Mouse (Mus musculus) heart, embryonic 14.5 days (tissue): ENCODE data around the gene Ttbk2. TPM values are rescaled to one million over a fixed set of nuclear protein-coding genes. Genes with fewer than 3 reads are reported as not detected.

Source experiments
- ATAC-seq: fragments of 200-750 bp; cut with Nextera tagmentation; 2 replicates; pipeline ENCODE4 v1.8.0; 2017; ENCODE audit warnings: low read depth, moderate TSS enrichment; ENCODE audit not compliant: insufficient number of reproducible peaks, insufficient read depth, low FRiP score
- H3K27ac ChIP-seq, 2 experiments: fragments of 200-500 bp in 1 of 2; fragments of 300-500 bp in 1 of 2; sonication (generic) in 1 of 2; replicated peaks in 1 of 2; 2 replicates each; pipeline ENCODE4 v1.5.1; 2012 to 2014; ENCODE audit warnings: low read depth in 2 of 2, low read length in 2 of 2, control low read depth in 1 of 2, mild to moderate bottlenecking in 1 of 2, mixed read lengths in 1 of 2; ENCODE audit not compliant: control insufficient read depth in 1 of 2, insufficient read depth in 1 of 2
- H3K27me3 ChIP-seq: fragments of 300-500 bp; sonication (generic); 2 replicates; pipeline ENCODE4 v1.6.1; 2014; ENCODE audit warnings: mild to moderate bottlenecking, low read length, control low read depth; ENCODE audit not compliant: control insufficient read depth, insufficient read depth
- H3K36me3 ChIP-seq: fragments of 300-500 bp; sonication (generic); 2 replicates; pipeline ENCODE4 v1.6.1; 2014; ENCODE audit warnings: mild to moderate bottlenecking, control low read depth, low read length, mixed read lengths; ENCODE audit not compliant: control insufficient read depth, insufficient read depth
- H3K4me1 ChIP-seq, 2 experiments: fragments of 200-500 bp in 1 of 2; fragments of 300-500 bp in 1 of 2; sonication (generic) in 1 of 2; 2 replicates each; pipeline ENCODE4 v1.6.1; 2012 to 2014; ENCODE audit warnings: low read length in 2 of 2, control low read depth in 1 of 2, mixed read lengths in 1 of 2; ENCODE audit not compliant: control insufficient read depth in 2 of 2, insufficient read depth in 2 of 2
- H3K4me2 ChIP-seq: fragments of 300-500 bp; sonication (generic); 2 replicates; pipeline ENCODE4 v1.6.1; 2014; ENCODE audit warnings: mild to moderate bottlenecking, low read length
- H3K4me3 ChIP-seq, 2 experiments: fragments of 200-500 bp in 1 of 2; fragments of 300-500 bp in 1 of 2; sonication (generic) in 1 of 2; 2 replicates each; pipeline ENCODE4 v1.5.1; 2012 to 2014; ENCODE audit warnings: low read length in 2 of 2, mild to moderate bottlenecking in 2 of 2, control low read depth in 1 of 2, low read depth in 1 of 2, moderate library complexity in 1 of 2; ENCODE audit not compliant: control insufficient read depth in 1 of 2, insufficient read depth in 1 of 2
- H3K9ac ChIP-seq: fragments of 300-500 bp; sonication (generic); 2 replicates; pipeline ENCODE4 v1.6.1; 2014; ENCODE audit warnings: mild to moderate bottlenecking, low read length
- H3K9me3 ChIP-seq: fragments of 300-500 bp; sonication (generic); 2 replicates; pipeline ENCODE4 v1.6.1; 2016; ENCODE audit warnings: low read length, control low read depth; ENCODE audit not compliant: control insufficient read depth
- WGBS: fragments of 180-500 bp; shearing (Covaris S2); extraction: QIAGEN DNeasy Blood & Tissue Kit; methylation state at CpG from one replicate; pipeline ENCODE4 v1.1.7; 2014; 5-methylcytosine and 5-hydroxymethylcytosine counted together
- polyA plus RNA-seq: library from polyadenylated mRNA; unstranded; fragments of >200 nt; fragmentation: Nextera tagmentation; extraction: Ambion mirVana; gene quantifications from 2 replicates; pipeline ENCODE4 v1.2.1, GENCODE M21; 2014

Ttbk2 gene
- polyA plus RNA-seq, 1 experiment from 2014 or later, result 4.4 TPM

DNA sequence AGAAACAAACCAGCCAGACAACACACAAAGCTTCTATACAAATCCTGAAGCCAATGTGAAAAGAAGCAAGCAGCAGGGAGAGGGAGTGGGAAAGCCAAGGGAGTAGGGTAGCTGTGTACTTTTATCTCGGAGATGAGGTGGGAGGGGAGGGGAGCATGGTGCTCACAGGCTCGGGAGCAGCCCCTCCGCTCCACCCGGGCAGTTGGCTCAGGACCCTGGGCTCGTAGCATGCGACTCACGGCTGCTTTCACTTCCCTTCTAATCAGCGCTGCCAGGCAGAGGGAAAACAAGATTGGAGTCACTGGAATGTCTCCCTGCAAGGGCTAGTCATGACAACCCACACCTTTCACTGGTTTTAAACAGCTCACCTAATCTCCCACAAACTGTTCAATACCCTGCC, 127.9 kb downstream of the Ttbk2 start:
- no peaks in the 10 kb centered on the region for H3K9me3 ChIP-seq
- ATAC-seq, result 0 out of 2 replicates have a peak, but pooled peaks have one; percentile 48
- peaks cover 6 to 19% of the 10 kb centered on the region in 2 experiments for H3K4me1 ChIP-seq
- 14% methylated on average over 8 of the region's 8 CpGs for WGBS
- H3K27ac ChIP-seq, result peak overlapping the region; percentile 20 to 37; a peak in 3 of 4 replicates
- no peak overlapping the region for H3K4me3 ChIP-seq
- H3K9ac ChIP-seq, result no peak overlapping the region
- H3K4me2 ChIP-seq, result no peak overlapping the region
- peaks cover 98% of the 10 kb centered on the region for H3K36me3 ChIP-seq
- no peaks in the 10 kb centered on the region for H3K27me3 ChIP-seq

DNA sequence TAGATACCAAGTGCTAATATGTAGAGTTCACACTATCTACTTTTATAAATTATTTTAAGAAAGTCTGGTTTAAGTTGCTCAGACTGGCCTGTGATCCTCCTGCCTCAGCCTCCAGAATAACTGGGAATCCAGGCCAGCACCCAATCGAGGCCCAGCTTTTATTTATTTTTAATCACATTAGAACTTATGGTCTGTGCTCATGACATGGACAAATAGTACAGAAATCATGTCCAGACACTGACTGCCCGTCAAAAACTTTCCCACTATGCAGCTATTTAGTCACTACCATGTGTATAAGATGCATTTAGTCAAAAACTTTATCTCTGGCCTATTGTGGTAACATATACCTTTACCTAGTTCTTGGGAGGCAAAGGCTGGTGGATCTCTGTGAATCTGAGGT, 128.5 kb downstream of the Ttbk2 start:
- no peak overlapping the region for H3K4me3 ChIP-seq
- H3K9ac ChIP-seq, result no peak overlapping the region
- H3K4me1 ChIP-seq, result peaks cover 6 to 19% of the 10 kb centered on the region in 2 experiments
- 84% methylated on average over 2 of the region's 2 CpGs for WGBS
- no peaks in the 10 kb centered on the region for H3K27me3 ChIP-seq
- H3K9me3 ChIP-seq, result no peaks in the 10 kb centered on the region
- no peak for ATAC-seq
- H3K4me2 ChIP-seq, result no peak overlapping the region
- peaks cover 98% of the 10 kb centered on the region for H3K36me3 ChIP-seq
- H3K27ac ChIP-seq, result no peak overlapping the region

DNA sequence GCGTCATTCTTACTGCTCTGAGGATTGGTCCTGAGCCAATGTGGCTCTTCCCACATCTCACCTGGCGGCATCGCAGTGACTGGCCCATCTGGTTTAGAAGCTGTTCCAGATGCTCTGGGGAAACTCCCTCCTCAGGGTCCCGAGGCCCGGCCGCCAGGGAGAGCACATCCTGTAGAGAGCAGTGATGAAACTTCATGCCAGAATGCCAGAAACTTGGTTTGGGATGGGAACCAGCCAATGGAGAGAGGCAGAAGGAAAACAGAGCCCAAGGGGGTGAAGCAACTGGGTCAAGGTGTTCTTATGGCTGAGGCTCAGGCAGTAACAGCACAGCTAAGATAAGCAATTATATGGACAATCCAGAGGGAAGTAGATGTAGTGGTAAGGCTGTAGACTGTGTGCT, 129.6 kb downstream of the Ttbk2 start:
- Histone ChIP-seq H3K9ac (no peak overlapping the region), H3K4me1 (peaks cover 6 to 19% of the 10 kb centered on the region in 2 experiments), H3K4me3 (no peak overlapping the region), H3K4me2 (no peak overlapping the region), H3K27ac (no peak overlapping the region), H3K27me3 (no peaks in the 10 kb centered on the region), H3K36me3 (peaks cover 98% of the 10 kb centered on the region), H3K9me3 (no peaks in the 10 kb centered on the region)
- ATAC-seq, result no peak
- WGBS, result 95% methylated on average over 6 of the region's 6 CpGs

DNA sequence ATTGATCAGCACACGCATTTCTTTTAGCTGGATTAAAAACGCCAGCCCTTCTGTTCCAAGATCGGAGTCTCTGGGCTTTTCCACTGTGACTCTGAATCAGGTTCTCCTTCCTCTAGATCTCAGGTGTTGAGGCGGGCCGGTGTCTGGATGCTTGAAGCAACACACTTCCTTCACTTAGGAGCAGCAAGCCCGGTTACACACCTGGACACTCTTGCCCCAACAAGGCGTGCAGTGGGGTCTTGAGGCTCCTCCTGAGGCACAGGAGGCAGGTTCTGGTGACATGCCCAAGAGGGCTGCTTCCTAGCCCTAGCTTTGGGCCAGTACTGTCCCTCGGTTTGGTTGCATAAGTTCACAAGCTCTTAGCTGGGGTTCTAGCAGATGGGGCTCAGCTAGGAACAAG, 131.9 kb downstream of the Ttbk2 start:
- Histone ChIP-seq H3K9me3 (no peaks in the 10 kb centered on the region), H3K4me1 (peaks cover 0 to 10% of the 10 kb centered on the region in 2 experiments; a peak in 3 of 4 replicates), H3K36me3 (peaks cover 98% of the 10 kb centered on the region), H3K27me3 (no peaks in the 10 kb centered on the region), H3K4me3 (no peak overlapping the region), H3K9ac (no peak overlapping the region), H3K4me2 (no peak overlapping the region), H3K27ac (no peak overlapping the region)
- WGBS, result 94% methylated on average over 8 of the region's 8 CpGs
- ATAC-seq, result no peak

DNA sequence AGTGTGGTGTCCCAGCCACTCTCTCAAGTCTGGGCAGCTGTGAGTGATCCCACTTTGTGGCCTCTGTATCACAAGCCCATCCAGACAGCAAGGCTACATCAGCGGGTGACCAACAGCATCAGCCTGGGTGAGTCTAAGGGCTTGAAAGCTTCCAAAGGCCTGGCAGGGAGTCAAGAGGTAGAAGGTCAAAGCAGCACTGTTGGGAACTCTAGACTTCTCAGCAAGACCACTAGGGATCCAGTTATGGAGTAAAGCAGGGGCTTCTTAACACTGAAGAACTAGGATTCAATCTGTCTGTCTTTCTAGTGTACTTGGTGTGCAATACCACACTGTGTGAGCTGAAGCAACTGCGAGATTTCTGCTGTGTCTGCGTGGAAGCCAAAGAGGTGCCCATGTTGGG, 137.0 kb downstream of the Ttbk2 start:
- no peak overlapping the region for H3K27ac ChIP-seq
- H3K27me3 ChIP-seq, result no peaks in the 10 kb centered on the region
- peaks cover 68% of the 10 kb centered on the region for H3K36me3 ChIP-seq
- ATAC-seq, result no peak
- no peak overlapping the region for H3K9ac ChIP-seq
- no peak overlapping the region for H3K4me3 ChIP-seq
- no peaks in the 10 kb centered on the region for H3K4me1 ChIP-seq
- H3K4me2 ChIP-seq, result no peak overlapping the region
- H3K9me3 ChIP-seq, result no peaks in the 10 kb centered on the region
- 94% methylated on average over 3 of the region's 3 CpGs for WGBS

- 39% methylated on average over 3 of the region's 3 CpGs for WGBS
- no peak for ATAC-seq
- no peaks in the 10 kb centered on the region for H3K27me3 ChIP-seq
- H3K4me1 ChIP-seq, result no peaks in the 10 kb centered on the region; a peak in 1 of 4 replicates
- no peak overlapping the region for H3K4me3 ChIP-seq
- H3K36me3 ChIP-seq, result peaks cover 49% of the 10 kb centered on the region
- no peak overlapping the region for H3K4me2 ChIP-seq
- H3K9me3 ChIP-seq, result no peaks in the 10 kb centered on the region
- no peak overlapping the region for H3K27ac ChIP-seq
- H3K9ac ChIP-seq, result no peak overlapping the region
Measured at GRCm38 (mm10) chr2:120710948-120711347, 139.5 kb downstream of the Ttbk2 start.

- Histone ChIP-seq H3K4me1 (no peaks in the 10 kb centered on the region; a peak in 1 of 4 replicates), H3K4me3 (no peak overlapping the region), H3K9ac (no peak overlapping the region), H3K36me3 (peaks cover 49% of the 10 kb centered on the region), H3K27me3 (no peaks in the 10 kb centered on the region), H3K9me3 (no peaks in the 10 kb centered on the region), H3K4me2 (no peak overlapping the region), H3K27ac (no peak overlapping the region)
- no peak for ATAC-seq
- 73% methylated on average over 3 of the region's 3 CpGs for WGBS
Measured at GRCm38 (mm10) chr2:120710154-120710553, 140.2 kb downstream of the Ttbk2 start.

DNA sequence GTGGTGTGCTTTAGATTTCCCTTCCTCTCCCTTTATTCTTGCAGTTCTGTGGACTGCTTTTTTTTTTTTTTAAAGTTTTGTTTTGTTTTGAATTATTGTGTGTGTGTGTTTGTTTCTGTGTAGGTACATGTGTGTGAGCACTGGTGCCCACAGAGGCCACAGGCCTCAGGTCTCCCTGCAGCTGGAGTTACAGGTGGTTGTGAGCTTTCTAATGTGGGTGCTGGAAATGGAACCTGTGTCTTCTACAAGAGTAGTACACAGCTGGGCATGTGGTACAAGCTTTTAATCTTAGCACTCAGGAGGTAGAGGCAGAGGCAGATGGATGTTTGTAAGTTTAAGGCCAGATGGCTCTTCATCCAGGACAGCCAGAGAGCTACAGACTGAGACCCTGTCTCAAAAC, 143.4 kb downstream of the Ttbk2 start:
- Histone ChIP-seq H3K9ac (no peak overlapping the region), H3K27ac (no peak overlapping the region), H3K4me1 (no peaks in the 10 kb centered on the region; a peak in 1 of 4 replicates), H3K36me3 (peaks cover 30% of the 10 kb centered on the region), H3K27me3 (no peaks in the 10 kb centered on the region), H3K4me3 (no peak overlapping the region), H3K9me3 (no peaks in the 10 kb centered on the region), H3K4me2 (no peak overlapping the region)
- ATAC-seq, result no peak
